Mouse (Mus musculus): ENCODE measurements around the gene Mtmr3. TPM values are rescaled to one million over a fixed set of nuclear protein-coding genes. Genes with fewer than 3 reads are reported as not detected.

The Mtmr3 gene
- polyA plus RNA-seq, 1 experiment, result 18.1 TPM

- no peak for DNase-seq (ENCODE audit: low read depth, low spot score)
- 80% methylated on average over 2 of the region's 2 CpGs for WGBS
Observed at GRCm38 (mm10) chr11:4543040-4543551, 51.6 kb downstream of the Mtmr3 start.

- no peak for DNase-seq (ENCODE audit: low read depth, low spot score)
- 82% methylated on average over 1 of the region's 1 CpGs for WGBS
Observed at GRCm38 (mm10) chr11:4536645-4537044, 58.0 kb downstream of the Mtmr3 start.

GRCm38 (mm10) chr11:4527132-4527531 is 67.5 kb downstream of the Mtmr3 start:
- WGBS, result 85% methylated on average over 3 of the region's 3 CpGs
- DNase-seq (ENCODE audit: low read depth, low spot score), result no peak

- WGBS, result 81% methylated on average over 6 of the region's 6 CpGs
- no peak for DNase-seq (ENCODE audit: low read depth, low spot score)
Observed at GRCm38 (mm10) chr11:4522142-4522664, 72.5 kb downstream of the Mtmr3 start.

GRCm38 (mm10) chr11:4518981-4519380 is 75.7 kb downstream of the Mtmr3 start:
- WGBS, result 82% methylated on average over 7 of the region's 7 CpGs
- DNase-seq (ENCODE audit: low read depth, low spot score), result no peak

- DNase-seq (ENCODE audit: low read depth, low spot score), result no peak
- 68% methylated on average over 2 of the region's 2 CpGs for WGBS
Observed at GRCm38 (mm10) chr11:4507421-4507820, 87.2 kb downstream of the Mtmr3 start.

GRCm38 (mm10) chr11:4506486-4506885 is 88.2 kb downstream of the Mtmr3 start:
- DNase-seq (ENCODE audit: low read depth, low spot score), result no peak
- WGBS, result 90% methylated on average over 2 of the region's 2 CpGs

GRCm38 (mm10) chr11:4502206-4502605 is 92.5 kb downstream of the Mtmr3 start:
- DNase-seq (ENCODE audit: low read depth, low spot score), result no peak
- WGBS, result 35% methylated on average over 2 of the region's 2 CpGs

- DNase-seq (ENCODE audit: low read depth, low spot score), result no peak
- WGBS, result 96% methylated on average over 4 of the region's 4 CpGs
Observed at GRCm38 (mm10) chr11:4500826-4501225, 93.8 kb downstream of the Mtmr3 start.

GRCm38 (mm10) chr11:4500261-4500660 is 94.4 kb downstream of the Mtmr3 start:
- 95% methylated on average over 1 of the region's 1 CpGs for WGBS
- DNase-seq (ENCODE audit: low read depth, low spot score), result no peak

- 81% methylated on average over 2 of the region's 2 CpGs for WGBS
- DNase-seq (ENCODE audit: low read depth, low spot score), result no peak
Observed at GRCm38 (mm10) chr11:4499456-4499855, 95.2 kb downstream of the Mtmr3 start.

- DNase-seq (ENCODE audit: low read depth, low spot score), result no peak
- WGBS, result 89% methylated on average over 9 of the region's 9 CpGs
Observed at GRCm38 (mm10) chr11:4498774-4499173, 95.9 kb downstream of the Mtmr3 start.

- peak; percentile 27 for DNase-seq (ENCODE audit: low read depth, low spot score)
- 40% methylated on average over 10 of the region's 10 CpGs for WGBS
Observed at GRCm38 (mm10) chr11:4497501-4498118, 97.1 kb downstream of the Mtmr3 start.

GRCm38 (mm10) chr11:4495021-4495540 is 99.6 kb downstream of the Mtmr3 start:
- 84% methylated on average over 4 of the region's 4 CpGs for WGBS
- no peak for DNase-seq (ENCODE audit: low read depth, low spot score)

- 71% methylated on average over 4 of the region's 4 CpGs for WGBS
- no peak for DNase-seq (ENCODE audit: low read depth, low spot score)
Observed at GRCm38 (mm10) chr11:4489207-4489606, 105.5 kb downstream of the Mtmr3 start.

GRCm38 (mm10) chr11:4488798-4489197 is 105.9 kb downstream of the Mtmr3 start:
- 90% methylated on average over 2 of the region's 2 CpGs for WGBS
- no peak for DNase-seq (ENCODE audit: low read depth, low spot score)

GRCm38 (mm10) chr11:4488367-4488766 is 106.3 kb downstream of the Mtmr3 start:
- WGBS, result 95% methylated on average over 13 of the region's 13 CpGs
- no peak for DNase-seq (ENCODE audit: low read depth, low spot score)

- WGBS, result 44% methylated on average over 8 of the region's 8 CpGs
- no peak for DNase-seq (ENCODE audit: low read depth, low spot score)
Observed at GRCm38 (mm10) chr11:4487401-4487965, 107.2 kb downstream of the Mtmr3 start.

GRCm38 (mm10) chr11:4484541-4484940 is 110.1 kb downstream of the Mtmr3 start:
- DNase-seq (ENCODE audit: low read depth, low spot score), result no peak
- 91% methylated on average over 5 of the region's 5 CpGs for WGBS

- DNase-seq (ENCODE audit: low read depth, low spot score), result no peak
- 83% methylated on average over 5 of the region's 5 CpGs for whole genome bisulfite sequencing
Observed at GRCm38 (mm10) chr11:4482641-4483040, 112.0 kb downstream of the Mtmr3 start.

- no peak for DNase-seq (ENCODE audit: low read depth, low spot score)
- WGBS, result 76% methylated on average over 4 of the region's 4 CpGs
Observed at GRCm38 (mm10) chr11:4476184-4476697, 118.4 kb downstream of the Mtmr3 start.

Data from large intestine, adult 2 months (tissue).